ENCODE assay signal across 15 mouse cellular contexts in the genomic region with DNA sequence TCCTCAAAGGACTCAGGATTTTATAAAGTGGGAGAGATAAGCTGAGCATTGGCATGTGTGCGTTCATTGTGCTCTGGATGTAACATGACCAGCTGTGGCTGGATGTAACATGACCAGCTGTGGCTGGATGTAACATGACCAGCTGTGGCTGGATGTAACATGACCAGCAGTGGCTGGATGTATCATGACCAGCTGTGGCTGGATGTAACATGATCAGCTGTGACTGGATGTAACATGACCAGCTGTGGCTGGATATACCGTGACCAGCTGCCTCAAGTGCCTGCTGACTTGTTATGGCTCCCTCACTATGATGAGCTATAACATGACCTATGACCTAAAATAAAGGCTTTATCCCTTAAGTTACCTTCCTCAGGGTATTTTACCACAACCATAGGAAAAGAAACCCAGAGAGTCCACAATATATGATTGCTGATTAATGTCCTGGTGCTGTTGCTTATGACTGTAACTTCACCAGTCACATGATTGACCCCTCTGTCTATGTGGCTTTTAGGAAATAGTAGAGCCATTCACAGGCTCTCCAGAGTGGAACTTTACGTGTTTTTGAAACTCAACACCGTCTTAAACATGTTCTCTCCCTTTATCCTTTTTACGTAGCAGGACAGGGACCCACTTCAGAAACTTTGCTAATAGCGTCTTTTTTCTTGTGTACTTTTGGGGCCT. TPM values are rescaled to one million over a fixed set of nuclear protein-coding genes. Genes with fewer than 3 reads are reported as not detected.
DNase-seq lines count a peak whose midpoint lies in the region; ATAC-seq and TF ChIP-seq lines count a peak whose summit lies in the region.
"Had no signal": no experiment of that assay in that cellular context is flagged by ENCODE, and none has a peak within 500 bp of the region (broad histone marks: within the 10 kb centered on the region; RNA-seq: fewer than 3 reads in every experiment).

No protein-coding gene starts in this region.

- TF ChIP-seq CTCF in lung, postnatal 0 days (IDR thresholded peaks at IDR 0.05): no peak

- 61% methylated on average over 6 of the region's 6 CpGs for WGBS in lung, postnatal 0 days

- H3K9ac ChIP-seq in lung, postnatal 0 days (replicated peaks; ENCODE audit: low read depth): no peak overlapping the region
- H3K9ac ChIP-seq: liver, embryonic 12.5 days had no signal

- peak; percentile 39 for DNase-seq in lung, postnatal 0 days (ENCODE audit: low spot score)
- no peak for DNase-seq in lung, postnatal 10 days
- peak; percentile 75 for DNase-seq in embryo, embryonic 10.5 days (ENCODE audit: low spot score)
- DNase-seq in hindlimb bud, embryonic 11.5 days (ENCODE audit: extremely low spot score, low read depth, low spot score): peak; percentile 69
- DNase-seq in retina, postnatal 1 day: peak; percentile 26
- no peak for DNase-seq in cerebellum, postnatal 25 days
- no peak for DNase-seq in adrenal gland, postnatal 14 days
- DNase-seq: cerebellum, adult 18-20 months; heart, adult 18-20 months; heart, postnatal 14 days; kidney, postnatal 25 days; right cerebral cortex, postnatal 4 days had no signal

- TF ChIP-seq EP300 in lung, postnatal 0 days (IDR thresholded peaks at IDR 0.05): no peak

- H3K4me1 ChIP-seq in lung, postnatal 0 days (ENCODE audit: insufficient read depth, low read depth, low read length): no peaks in the 10 kb centered on the region

- H3K9me3 ChIP-seq in lung, postnatal 0 days (ENCODE audit: low read length): no peaks in the 10 kb centered on the region
- H3K9me3 ChIP-seq: liver, embryonic 12.5 days had no signal

- no peak overlapping the region for H3K27ac ChIP-seq in lung, postnatal 0 days (ENCODE audit: low read length)
- H3K27ac ChIP-seq: liver, embryonic 12.5 days; macrophage had no signal

- no peaks in the 10 kb centered on the region for H3K27me3 ChIP-seq in lung, postnatal 0 days (replicated peaks; ENCODE audit: insufficient read depth, low read length)
- H3K27me3 ChIP-seq: liver, embryonic 12.5 days had no signal

- no peak overlapping the region for H3K4me3 ChIP-seq in lung, postnatal 0 days (ENCODE audit: low read depth, low read length)
- H3K4me3 ChIP-seq: liver, embryonic 12.5 days had no signal

- H3K4me2 ChIP-seq in lung, postnatal 0 days (replicated peaks; ENCODE audit: low read depth, low read length): no peak overlapping the region
- H3K4me2 ChIP-seq: liver, embryonic 12.5 days had no signal

- no peaks in the 10 kb centered on the region for H3K36me3 ChIP-seq in lung, postnatal 0 days (ENCODE audit: insufficient read depth, low read length)

- ATAC-seq in lung, postnatal 0 days: no peak
- ATAC-seq: liver, embryonic 12.5 days had no signal

RNA-seq across cellular contexts. Expression of a gene that starts 2.7 kb away (rescaled TPM):
- polyA plus RNA-seq in lung, postnatal 0 days (2015; fragmentation: Nextera tagmentation; extraction: Ambion mirVana): 10.3 and 11.3 TPM in 2 replicates
- total RNA-seq in adrenal gland, postnatal 14 days (2021): 11.9 and 12.6 TPM in 2 replicates

RNA-seq across cellular contexts. Expression of a gene that starts 25.7 kb away (rescaled TPM):
- polyA plus RNA-seq in lung, postnatal 0 days (2015; fragmentation: Nextera tagmentation; extraction: Ambion mirVana): 0.07 and 0.10 TPM in 2 replicates
- total RNA-seq in adrenal gland, postnatal 14 days (2021): 1.3 and 2.3 TPM in 2 replicates
- total RNA-seq: heart, adult 18-20 months; heart, postnatal 14 days; MEL had no signal
- polyA plus RNA-seq: macrophage had no signal

RNA-seq across cellular contexts. Expression of a gene that starts 25.8 kb away (rescaled TPM):
- polyA plus RNA-seq in lung, postnatal 0 days (2015; fragmentation: Nextera tagmentation; extraction: Ambion mirVana): 11.1 and 12.0 TPM in 2 replicates
- total RNA-seq in adrenal gland, postnatal 14 days (2021): 35.9 and 56.7 TPM in 2 replicates

Comparison
In these comparisons a context has a peak if more than half of its experiments do, and no peak if none do; other contexts are left out.
1. DNase-seq: peak in lung, postnatal 0 days (single experiment), embryo, embryonic 10.5 days (single experiment), hindlimb bud, embryonic 11.5 days (single experiment) and retina, postnatal 1 day (single experiment); none in lung, postnatal 10 days (single experiment), cerebellum, postnatal 25 days (0 of 2) and adrenal gland, postnatal 14 days (single experiment).